Mouse (Mus musculus) heart, embryonic 16.5 days (tissue): Measurements from ENCODE around the gene Ccdc189. TPM values are rescaled to one million over a fixed set of nuclear protein-coding genes. Genes with fewer than 3 reads are reported as not detected.

ENCODE experiments used
- ATAC-seq: fragments of 200-750 bp; cut with Nextera tagmentation; replicated peaks from 2 replicates; pipeline ENCODE4 v1.8.0; 2017; ENCODE audit warnings: moderate number of reproducible peaks; ENCODE audit not compliant: insufficient read depth, low FRiP score; ENCODE audit errors: extremely low read depth
- H3K27ac ChIP-seq: fragments of 300-500 bp; sonication (generic); 2 replicates; pipeline ENCODE4 v1.5.1; 2014; ENCODE audit warnings: mild to moderate bottlenecking, low read length, control low read depth, moderate library complexity
- H3K27me3 ChIP-seq: fragments of 300-500 bp; sonication (generic); 2 replicates; pipeline ENCODE4 v1.6.1; 2014; ENCODE audit warnings: low read length, mixed read lengths; ENCODE audit not compliant: control insufficient read depth, insufficient read depth
- H3K36me3 ChIP-seq: fragments of 300-500 bp; sonication (generic); 2 replicates; pipeline ENCODE4 v1.6.1; 2014; ENCODE audit not compliant: control insufficient read depth, insufficient read depth
- H3K4me1 ChIP-seq: fragments of 300-500 bp; sonication (generic); 2 replicates; pipeline ENCODE4 v1.6.1; 2014; ENCODE audit warnings: low read length, mixed read lengths; ENCODE audit not compliant: control insufficient read depth, insufficient read depth
- H3K4me2 ChIP-seq: fragments of 300-500 bp; sonication (generic); 2 replicates; pipeline ENCODE4 v1.6.1; 2014; ENCODE audit warnings: low read depth, mild to moderate bottlenecking, control low read depth, low read length
- H3K4me3 ChIP-seq: fragments of 300-500 bp; sonication (generic); 2 replicates; pipeline ENCODE4 v1.5.1; 2014; ENCODE audit warnings: mild to moderate bottlenecking, control low read depth, low read length
- H3K9ac ChIP-seq: fragments of 300-500 bp; sonication (generic); 2 replicates; pipeline ENCODE4 v1.6.1; 2014; ENCODE audit warnings: low read length, control low read depth
- H3K9me3 ChIP-seq: fragments of 300-500 bp; sonication (generic); replicated peaks from 2 replicates; pipeline ENCODE4 v1.6.1; 2016; ENCODE audit warnings: low read length; ENCODE audit not compliant: control insufficient read depth
- WGBS: fragments of 180-500 bp; shearing (Covaris S2); extraction: QIAGEN DNeasy Blood & Tissue Kit; methylation state at CpG from one replicate; pipeline ENCODE4 v1.1.7; 2014; 5-methylcytosine and 5-hydroxymethylcytosine counted together
- polyA plus RNA-seq: library from polyadenylated mRNA; unstranded; fragments of >200 nt; fragmentation: Nextera tagmentation; extraction: Ambion mirVana; gene quantifications from 2 replicates; pipeline ENCODE4 v1.2.1, GENCODE M21; 2015

Ccdc189 gene
- polyA plus RNA-seq, 1 experiment from 2014 or later, result 14.0 TPM

DNA sequence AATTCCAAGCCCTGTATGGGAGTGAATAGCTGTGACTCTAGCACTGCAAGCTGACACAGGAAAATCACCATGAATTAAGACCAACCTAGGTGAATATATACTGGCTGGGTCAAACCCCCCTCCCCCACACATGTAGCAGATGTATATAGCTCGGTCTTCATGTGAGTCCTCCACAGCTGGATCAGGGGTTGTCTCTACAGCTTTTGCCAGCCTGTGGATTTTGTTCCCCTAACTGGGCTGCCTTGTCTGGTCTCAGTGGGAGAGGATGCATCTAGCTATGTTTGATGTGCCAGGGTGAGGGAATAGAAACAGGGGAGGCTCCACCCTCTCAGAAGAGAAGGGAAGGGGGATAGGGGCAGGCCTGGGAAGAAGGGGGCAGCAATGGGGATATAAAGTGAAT is 27.9 kb upstream of the Ccdc189 start:
- no peak for ATAC-seq
- Histone ChIP-seq H3K4me3 (no peak overlapping the region), H3K9me3 (peaks cover 4% of the 10 kb centered on the region), H3K27ac (no peak overlapping the region), H3K4me1 (peaks cover 17% of the 10 kb centered on the region), H3K36me3 (peaks cover 16% of the 10 kb centered on the region), H3K9ac (no peak overlapping the region), H3K4me2 (no peak overlapping the region), H3K27me3 (no peaks in the 10 kb centered on the region)
- 67% methylated on average over 1 of the region's 1 CpGs for WGBS

- Histone ChIP-seq H3K27ac (peak within 1 kb of the TSS; percentile 96), H3K27me3 (no peaks in the 10 kb centered on the region), H3K9ac (peak within 1 kb of the TSS; percentile 100), H3K4me2 (peak within 1 kb of the TSS; percentile 79), H3K36me3 (peaks cover 28% of the 10 kb centered on the region), H3K9me3 (peaks cover 5% of the 10 kb centered on the region), H3K4me1 (peaks cover 17% of the 10 kb centered on the region), H3K4me3 (peak within 1 kb of the TSS; percentile 100)
- ATAC-seq, result peak; percentile 86
- WGBS, result under 1% methylated on average over 50 of the region's 50 CpGs
Observed at GRCm38 (mm10) chr7:127614891-127615843, 26.8 kb upstream of the Ccdc189 start, which contains the start of gene Zfp629. TSS of gene Zfp629 (minus strand) at chr7:127615797.

DNA sequence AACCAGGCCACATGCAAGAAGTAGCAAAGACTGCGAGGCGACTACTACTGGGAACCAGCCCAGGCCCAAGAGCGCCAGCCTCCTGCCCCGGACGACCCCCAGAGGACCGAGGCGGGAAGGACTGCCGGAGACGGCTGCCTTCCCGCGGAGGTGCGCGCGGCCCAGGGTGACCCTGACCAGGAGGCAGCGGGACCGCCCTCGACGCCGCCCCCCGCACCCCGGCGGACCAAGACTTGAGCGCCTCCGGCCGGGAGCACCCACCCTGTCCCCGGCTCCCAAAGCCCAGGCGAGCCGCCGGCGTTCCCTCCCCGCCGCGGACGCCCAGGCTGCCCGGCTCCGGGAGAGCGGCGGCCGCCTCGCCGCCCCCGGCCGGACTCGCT is 26.1 kb upstream of the Ccdc189 start:
- Histone ChIP-seq H3K27me3 (no peaks in the 10 kb centered on the region), H3K4me3 (peak overlapping the region; percentile 100), H3K4me2 (peak overlapping the region; percentile 79), H3K9me3 (peaks cover 5% of the 10 kb centered on the region), H3K36me3 (peaks cover 34% of the 10 kb centered on the region), H3K27ac (peak overlapping the region; percentile 96), H3K4me1 (peaks cover 17% of the 10 kb centered on the region), H3K9ac (peak overlapping the region; percentile 100)
- peak; percentile 63 for ATAC-seq
- WGBS, result under 1% methylated on average over 40 of the region's 44 CpGs

DNA sequence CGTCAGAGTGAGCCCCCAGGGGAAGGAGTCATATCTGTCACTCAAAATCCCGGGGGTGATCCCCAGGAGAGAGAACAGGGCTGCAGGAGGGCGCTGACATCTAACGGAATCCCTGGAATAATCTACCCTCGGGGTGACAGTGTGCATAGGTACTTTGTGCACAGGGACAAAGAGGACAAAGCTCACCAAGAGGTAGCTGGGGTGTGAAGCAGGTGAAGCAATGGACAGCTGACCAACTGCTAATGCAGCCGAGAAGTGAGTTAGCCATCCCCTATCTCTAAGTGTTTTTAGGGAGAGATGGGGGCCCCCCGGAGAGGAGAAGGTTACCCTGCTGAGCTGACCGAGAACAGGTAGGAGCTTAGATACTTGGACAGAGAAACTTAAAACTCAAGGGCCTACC is 25.7 kb upstream of the Ccdc189 start:
- Histone ChIP-seq H3K27me3 (no peaks in the 10 kb centered on the region), H3K36me3 (peaks cover 38% of the 10 kb centered on the region), H3K9ac (peak overlapping the region; percentile 100), H3K4me3 (peak overlapping the region; percentile 100), H3K4me2 (peak overlapping the region; percentile 79), H3K27ac (peak overlapping the region; percentile 96), H3K9me3 (peaks cover 5% of the 10 kb centered on the region), H3K4me1 (peaks cover 17% of the 10 kb centered on the region)
- ATAC-seq, result no peak
- WGBS, result 23% methylated on average over 8 of the region's 8 CpGs

- H3K36me3 ChIP-seq, result peaks cover 44% of the 10 kb centered on the region
Observed at GRCm38 (mm10) chr7:127613501-127613900, 25.1 kb upstream of the Ccdc189 start.

GRCm38 (mm10) chr7:127611561-127611960 is 23.2 kb upstream of the Ccdc189 start:
- peaks cover 17% of the 10 kb centered on the region for H3K4me1 ChIP-seq
- no peak overlapping the region for H3K27ac ChIP-seq
- 96% methylated on average over 26 of the region's 26 CpGs for WGBS
- H3K4me2 ChIP-seq, result no peak overlapping the region
- H3K36me3 ChIP-seq, result peaks cover 53% of the 10 kb centered on the region
- no peak for ATAC-seq
- peaks cover 5% of the 10 kb centered on the region for H3K9me3 ChIP-seq
- no peak overlapping the region for H3K9ac ChIP-seq
- H3K27me3 ChIP-seq, result no peaks in the 10 kb centered on the region
- H3K4me3 ChIP-seq, result no peak overlapping the region

More at GRCm38 (mm10) chr7:127613501-127613900, 25.1 kb upstream of the Ccdc189 start:
- H3K9ac ChIP-seq, result peak overlapping the region; percentile 100; the same call in 1 of the 2 replicates
- peaks cover 17% of the 10 kb centered on the region for H3K4me1 ChIP-seq
- H3K27me3 ChIP-seq, result no peaks in the 10 kb centered on the region
- 63% methylated on average over 8 of the region's 8 CpGs for WGBS
- H3K27ac ChIP-seq, result peak overlapping the region; percentile 96
- peak overlapping the region; percentile 79 for H3K4me2 ChIP-seq
- peak overlapping the region; percentile 100 for H3K4me3 ChIP-seq
- peaks cover 5% of the 10 kb centered on the region for H3K9me3 ChIP-seq
- ATAC-seq, result no peak

- ATAC-seq, result no peak
- WGBS, result 96% methylated on average over 29 of the region's 29 CpGs
- H3K36me3 ChIP-seq, result peaks cover 53% of the 10 kb centered on the region
Observed at GRCm38 (mm10) chr7:127611011-127611410, 22.6 kb upstream of the Ccdc189 start.

DNA sequence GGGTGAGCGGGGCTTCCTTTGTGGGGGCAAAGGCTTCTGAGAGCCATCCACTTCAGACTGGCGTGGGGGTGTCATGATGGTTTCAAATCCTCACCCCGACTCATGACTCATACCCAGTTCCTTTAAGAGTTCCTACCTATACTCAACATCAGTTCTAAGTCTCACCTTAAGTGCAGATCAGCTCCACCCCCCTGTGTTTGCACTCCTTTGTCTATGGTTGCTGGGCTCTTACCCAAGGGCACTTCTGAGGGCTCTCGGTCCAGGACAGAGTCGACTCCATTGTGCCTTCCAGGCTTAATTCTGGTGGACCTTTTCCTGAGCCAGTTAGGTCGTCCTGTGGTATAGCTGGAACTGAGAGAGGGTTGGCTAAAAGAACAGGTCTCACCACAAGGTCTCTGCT is 18.8 kb upstream of the Ccdc189 start:
- Histone ChIP-seq H3K4me3 (no peak overlapping the region), H3K9ac (no peak overlapping the region), H3K9me3 (peaks cover 5% of the 10 kb centered on the region), H3K4me2 (no peak overlapping the region), H3K27ac (no peak overlapping the region), H3K36me3 (peaks cover 58% of the 10 kb centered on the region), H3K27me3 (no peaks in the 10 kb centered on the region), H3K4me1 (no peaks in the 10 kb centered on the region)
- WGBS, result 80% methylated on average over 6 of the region's 6 CpGs
- ATAC-seq, result no peak

More at GRCm38 (mm10) chr7:127611011-127611410, 22.6 kb upstream of the Ccdc189 start:
- no peak overlapping the region for H3K9ac ChIP-seq
- H3K9me3 ChIP-seq, result peaks cover 5% of the 10 kb centered on the region
- H3K4me1 ChIP-seq, result peaks cover 14% of the 10 kb centered on the region
- H3K4me2 ChIP-seq, result no peak overlapping the region
- no peaks in the 10 kb centered on the region for H3K27me3 ChIP-seq
- H3K4me3 ChIP-seq, result no peak overlapping the region
- H3K27ac ChIP-seq, result no peak overlapping the region

- Histone ChIP-seq H3K4me1 (no peaks in the 10 kb centered on the region), H3K4me3 (no peak overlapping the region), H3K27me3 (no peaks in the 10 kb centered on the region), H3K36me3 (peaks cover 50% of the 10 kb centered on the region), H3K4me2 (no peak overlapping the region), H3K27ac (no peak overlapping the region), H3K9me3 (no peaks in the 10 kb centered on the region), H3K9ac (no peak overlapping the region)
- no peak for ATAC-seq
- 89% methylated on average over 10 of the region's 10 CpGs for WGBS
Observed at GRCm38 (mm10) chr7:127604256-127604655, 15.9 kb upstream of the Ccdc189 start.
